Mouse (Mus musculus) cerebellum, adult 2 months (tissue): Measurements from ENCODE around the gene Tmem161b. TPM values are rescaled to one million over a fixed set of nuclear protein-coding genes. Genes with fewer than 3 reads are reported as not detected.
"Not testable (repeated sequence)": the region's sequence is repeated elsewhere in the genome, so short reads cannot be mapped to it uniquely, and the experiment has no call there.

Source experiments
- DNase-seq, 2 experiments: peaks; one replicate each; pipeline ENCODE4 v3.0.0; 2021
- H3K27ac ChIP-seq: fragments of 200-500 bp; 2 replicates; pipeline ENCODE4 v1.5.1; 2012; ENCODE audit warnings: low read length, control low read depth, inconsistent platforms; ENCODE audit not compliant: insufficient read depth
- H3K27me3 ChIP-seq: fragments of 200-500 bp; 2 replicates; pipeline ENCODE4 v1.6.1; 2012; ENCODE audit warnings: inconsistent platforms, mild to moderate bottlenecking, low read length, moderate library complexity; ENCODE audit not compliant: control insufficient read depth, insufficient read depth
- H3K4me1 ChIP-seq: fragments of 200-500 bp; 2 replicates; pipeline ENCODE4 v1.6.1; 2011; ENCODE audit warnings: low read length; ENCODE audit not compliant: control insufficient read depth, insufficient read depth
- H3K4me3 ChIP-seq: fragments of 200-500 bp; replicated peaks from 2 replicates; pipeline ENCODE3; 2011; ENCODE audit warnings: mild to moderate bottlenecking, low read depth, low read length, control low read depth; ENCODE audit not compliant: insufficient read depth
- CTCF ChIP-seq: fragments of 200-500 bp; IDR thresholded peaks from 2 replicates; pipeline ENCODE4 v1.5.1; 2011; ENCODE audit warnings: low read depth, mild to moderate bottlenecking, control low read depth, low read length, moderate library complexity, borderline replicate concordance; ENCODE audit not compliant: insufficient read depth
- POLR2A ChIP-seq: fragments of 200-500 bp; IDR thresholded peaks from 2 replicates; pipeline ENCODE4 v1.6.1; 2011; ENCODE audit warnings: low read length, control low read depth, borderline replicate concordance; ENCODE audit not compliant: insufficient read depth
- WGBS: fragments of 180-500 bp; shearing (Covaris S2); methylation state at CpG from one replicate; pipeline ENCODE4 v1.1.7; 2018; 5-methylcytosine and 5-hydroxymethylcytosine counted together
- polyA plus RNA-seq: library from polyadenylated mRNA; depleted of rRNA; stranded (reverse); fragments of >200 nt; gene quantifications from 2 replicates; pipeline ENCODE4 v1.2.3, GENCODE M21; 2012

Gene Tmem161b
- polyA plus RNA-seq, 1 experiment = 28.6 TPM

DNA sequence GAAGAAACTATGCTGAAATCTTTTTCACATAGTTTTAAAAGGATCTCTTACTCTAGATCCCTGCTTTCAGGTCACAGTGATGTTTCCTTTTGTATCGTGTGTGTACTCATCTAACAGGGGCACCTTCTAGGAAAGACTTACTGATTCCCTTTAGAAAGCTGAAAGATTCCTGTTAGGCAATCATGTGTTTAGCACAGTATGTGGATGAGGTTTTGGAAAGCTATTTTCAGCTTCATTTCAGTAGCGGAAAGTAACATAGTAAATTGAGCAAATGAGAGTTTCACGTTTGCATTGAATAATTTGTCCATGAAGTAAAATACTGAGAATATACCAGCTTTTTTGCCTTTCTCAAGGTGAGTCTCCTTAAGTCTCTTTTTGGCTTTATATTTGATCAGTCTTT lies 26.0 kb downstream of the Tmem161b start:
- Histone ChIP-seq H3K4me1 (no peaks in the 10 kb centered on the region), H3K4me3 (no peak overlapping the region), H3K27me3 (no peaks in the 10 kb centered on the region), H3K27ac (no peak overlapping the region)
- 50% methylated on average over 3 of the region's 3 CpGs for WGBS
- no peak for DNase-seq
- no peak for TF ChIP-seq CTCF
- TF ChIP-seq POLR2A = no peak

DNA sequence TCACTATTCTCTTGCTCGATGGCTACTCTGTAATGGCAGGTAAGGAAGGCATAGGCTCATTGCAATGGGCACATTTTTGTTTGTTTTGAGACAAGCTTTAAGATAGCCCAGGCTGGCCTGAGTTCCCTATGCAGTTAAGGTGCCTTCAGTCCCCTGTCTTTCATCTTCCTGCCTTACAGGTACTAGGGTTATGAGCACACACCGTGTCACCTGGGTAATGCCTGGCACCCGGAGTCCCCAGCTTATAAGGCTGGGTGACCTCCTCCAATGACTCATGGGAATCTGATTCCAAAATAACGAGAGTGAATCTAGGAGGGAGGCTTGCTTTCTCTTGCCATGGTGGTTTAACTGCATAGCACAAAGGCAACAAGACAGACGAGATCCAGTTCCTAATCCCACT lies 29.2 kb downstream of the Tmem161b start:
- Histone ChIP-seq H3K4me1 (0 out of 2 replicates have a peak, but pooled peaks cover 3% of the 10 kb centered on the region), H3K4me3 (no peak overlapping the region), H3K27me3 (no peaks in the 10 kb centered on the region), H3K27ac (no peak overlapping the region)
- 72% methylated on average over 5 of the region's 5 CpGs for WGBS
- no peak for DNase-seq
- TF ChIP-seq POLR2A (no peak), CTCF (no peak)

DNA sequence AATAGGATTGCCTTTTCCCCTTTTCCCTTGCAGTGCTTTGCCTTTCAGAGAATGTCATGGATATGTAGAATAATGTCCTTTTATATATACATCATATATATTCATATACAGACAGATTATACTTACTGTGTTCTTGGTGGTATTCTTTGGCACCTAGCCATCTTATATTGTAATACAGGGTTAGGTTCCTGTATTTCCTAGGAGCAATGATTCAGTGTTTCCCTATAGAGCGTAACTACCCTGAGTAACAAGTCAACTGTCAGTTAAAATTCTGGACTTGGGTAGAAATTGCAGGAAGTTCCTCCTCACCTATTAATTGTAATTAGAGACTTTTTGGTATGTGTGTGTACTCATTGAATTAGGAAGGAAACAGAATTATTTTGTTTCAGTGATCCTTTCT lies 33.0 kb downstream of the Tmem161b start:
- TF ChIP-seq POLR2A (no peak), CTCF (no peak)
- Histone ChIP-seq H3K4me1 (0 out of 2 replicates have a peak, but pooled peaks cover 3% of the 10 kb centered on the region), H3K27me3 (no peaks in the 10 kb centered on the region), H3K4me3 (no peak overlapping the region), H3K27ac (no peak overlapping the region)
- no peak for DNase-seq
- 97% methylated on average over 1 of the region's 1 CpGs for WGBS

DNA sequence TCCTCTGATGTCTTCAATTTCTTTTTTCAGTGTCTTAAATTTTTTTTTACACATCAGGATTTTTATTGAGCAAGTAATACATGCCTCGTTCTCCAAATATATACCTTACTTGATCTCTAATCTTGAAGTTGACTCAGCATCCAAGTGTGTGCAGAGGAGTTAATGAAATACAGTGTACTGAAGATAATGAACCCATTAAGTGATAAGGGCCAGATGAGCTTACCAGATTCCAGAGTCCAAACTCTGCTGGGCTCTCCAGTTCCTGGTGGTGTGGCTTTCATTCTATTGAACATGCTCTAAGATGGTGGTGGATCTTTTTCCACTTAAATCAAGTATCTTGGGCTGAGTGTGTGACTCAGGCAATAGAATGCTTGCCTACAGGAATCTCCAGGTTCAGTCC lies 42.3 kb downstream of the Tmem161b start:
- not testable (repeated sequence) for H3K27me3 ChIP-seq, DNase-seq, H3K4me1 ChIP-seq, H3K4me3 ChIP-seq, H3K27ac ChIP-seq
- WGBS = 96% methylated on average over 1 of the region's 1 CpGs

DNA sequence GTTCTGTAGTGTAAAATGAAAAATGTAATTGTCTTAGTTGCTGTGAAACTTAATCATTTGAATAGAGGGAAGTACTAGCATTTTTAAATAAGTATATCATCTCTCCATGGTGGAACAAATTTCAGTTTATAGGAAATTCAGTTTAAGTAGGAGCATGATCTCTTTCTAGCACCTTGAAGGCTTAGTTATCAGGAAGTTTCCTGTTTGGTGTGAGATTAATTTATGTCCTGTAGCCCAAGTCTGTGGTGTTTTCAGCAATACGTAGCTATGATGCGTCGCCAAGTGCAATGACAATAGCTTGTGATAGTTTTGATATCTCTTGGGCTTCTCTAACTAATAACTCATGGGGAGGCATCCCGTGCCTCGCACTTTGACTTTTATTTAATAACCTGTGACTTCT lies 54.1 kb downstream of the Tmem161b start:
- Histone ChIP-seq H3K4me3 (no peak overlapping the region), H3K27ac (no peak overlapping the region), H3K4me1 (no peaks in the 10 kb centered on the region), H3K27me3 (no peaks in the 10 kb centered on the region)
- no peak for TF ChIP-seq CTCF
- 94% methylated on average over 5 of the region's 5 CpGs for WGBS
- no peak for DNase-seq

DNA sequence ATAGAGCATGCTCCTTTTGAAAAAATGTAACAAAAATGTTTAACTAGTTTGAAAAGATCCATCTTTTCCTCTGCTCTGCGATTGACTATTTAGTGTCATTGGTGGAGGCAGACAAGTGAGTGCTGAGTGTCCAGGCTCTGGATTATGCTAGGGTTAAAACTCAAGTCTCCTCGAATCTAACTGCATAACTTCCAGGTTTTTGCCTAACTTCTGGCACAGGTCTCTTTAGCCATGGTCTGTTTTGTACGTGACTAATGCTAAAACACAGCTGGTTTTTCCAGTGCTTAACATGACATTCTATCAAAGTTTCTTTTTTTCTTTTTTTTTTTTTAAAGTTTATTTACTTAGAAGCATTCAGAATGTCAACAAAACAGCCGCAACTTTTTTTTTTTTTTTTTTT lies 58.3 kb downstream of the Tmem161b start:
- no peak for DNase-seq
- Histone ChIP-seq H3K4me3 (no peak overlapping the region), H3K27ac (no peak overlapping the region), H3K27me3 (no peaks in the 10 kb centered on the region), H3K4me1 (no peaks in the 10 kb centered on the region)
- no peak for TF ChIP-seq CTCF
- WGBS = 81% methylated on average over 4 of the region's 4 CpGs

DNA sequence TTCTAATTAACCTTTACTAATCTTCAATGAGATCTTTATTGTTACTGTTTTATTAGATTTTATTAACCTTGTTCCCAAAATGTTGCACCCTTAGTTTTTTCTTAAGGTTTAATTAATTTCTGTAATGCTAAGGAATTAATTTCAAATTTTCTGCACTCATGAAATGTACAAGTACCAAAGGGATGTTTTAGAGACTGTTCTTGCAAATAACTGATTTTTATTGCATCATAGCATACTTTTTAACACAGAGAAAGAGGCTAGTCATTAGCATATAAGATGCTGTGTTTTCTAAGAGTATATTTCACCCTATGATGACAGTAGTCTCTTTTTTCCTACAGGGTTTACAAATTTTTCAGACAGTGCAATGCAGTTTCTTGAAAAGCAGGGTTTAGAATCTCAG lies 60.9 kb downstream of the Tmem161b start:
- no peak overlapping the region for H3K4me3 ChIP-seq
- H3K27me3 ChIP-seq = no peaks in the 10 kb centered on the region
- TF ChIP-seq POLR2A (no peak), CTCF (no peak)
- DNase-seq = no peak
- H3K4me1 ChIP-seq = no peaks in the 10 kb centered on the region
- no peak overlapping the region for H3K27ac ChIP-seq

DNA sequence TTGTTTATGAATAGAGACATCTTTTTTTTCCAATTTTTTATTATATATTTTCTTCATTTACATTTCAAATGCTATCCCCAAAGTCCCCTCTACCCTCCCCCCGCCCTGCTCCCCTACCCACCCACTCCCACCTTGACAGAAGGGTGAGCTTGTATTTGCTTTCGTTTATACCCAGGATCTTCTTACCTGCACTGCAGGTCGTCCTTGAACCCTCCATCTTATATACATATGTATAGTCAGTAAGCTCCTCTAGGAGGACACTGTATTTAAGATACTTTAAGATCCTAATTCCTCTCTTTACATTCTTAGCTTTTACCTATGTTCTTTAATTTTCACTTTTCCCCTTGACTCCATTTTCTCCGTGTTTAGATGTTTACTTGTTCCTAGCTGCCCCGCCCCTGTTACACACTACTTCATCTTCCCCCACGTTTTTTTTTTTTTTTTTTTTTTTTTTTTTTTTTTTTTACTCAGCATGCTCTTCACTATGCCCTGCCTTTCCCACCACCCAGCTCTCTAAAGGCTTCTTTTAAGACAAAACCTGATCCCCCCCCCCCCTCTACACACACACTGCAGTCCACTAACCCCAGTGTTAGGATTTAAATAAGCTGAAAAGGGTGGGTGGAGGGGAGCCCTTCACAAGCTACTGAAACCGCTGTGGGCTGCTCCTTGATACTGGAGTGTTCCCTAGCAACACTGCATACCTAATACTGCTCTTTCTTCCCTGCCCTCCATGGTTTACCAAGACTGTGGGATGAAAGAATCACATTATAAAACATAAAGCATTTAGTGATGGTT lies 62.9 kb downstream of the Tmem161b start:
- H3K27me3 ChIP-seq = no peaks in the 10 kb centered on the region
- 39% methylated on average over 7 of the region's 7 CpGs for WGBS
- DNase-seq = no peak
- H3K27ac ChIP-seq = no peak overlapping the region
- no peak overlapping the region for H3K4me3 ChIP-seq
- no peaks in the 10 kb centered on the region for H3K4me1 ChIP-seq
- TF ChIP-seq CTCF = no peak
- no peak for TF ChIP-seq POLR2A

DNA sequence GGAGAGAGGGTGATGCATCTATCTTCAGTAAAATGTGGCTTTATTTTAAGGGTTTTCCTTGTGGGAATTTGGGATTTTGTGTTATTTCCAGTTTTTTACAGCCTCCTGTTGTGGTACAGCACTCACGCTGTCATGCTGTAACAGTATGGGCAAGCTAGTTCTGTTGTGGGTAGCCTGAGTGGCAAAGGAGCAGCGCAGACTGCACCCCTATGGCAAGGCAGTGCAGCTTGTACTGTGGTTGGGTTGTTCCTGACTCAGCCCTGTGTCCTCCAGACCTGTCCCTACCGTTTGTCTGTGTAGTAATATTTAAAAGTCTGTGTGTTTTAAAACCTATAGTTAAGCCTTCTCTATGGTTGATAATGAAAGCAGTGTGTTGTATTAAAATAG lies 63.5 kb downstream of the Tmem161b start:
- Histone ChIP-seq H3K4me3 (no peak overlapping the region), H3K27ac (no peak overlapping the region), H3K27me3 (no peaks in the 10 kb centered on the region), H3K4me1 (no peaks in the 10 kb centered on the region)
- no peak for DNase-seq
- 52% methylated on average over 3 of the region's 3 CpGs for WGBS
- TF ChIP-seq CTCF (no peak), POLR2A (no peak)
